Mouse (Mus musculus) G1E (cell line): Measurements from ENCODE around the gene Ptpn23.

Source experiments
- CTCF ChIP-seq: IDR thresholded peaks from 2 replicates; pipeline ENCODE4 v1.5.1; 2012; ENCODE audit warnings: low read depth, low read length, inconsistent platforms, mixed read lengths
- GATA1 ChIP-seq: IDR thresholded peaks from 2 replicates; pipeline ENCODE4 v1.6.1; 2012; ENCODE audit warnings: borderline replicate concordance, low read length, inconsistent platforms, mixed read lengths
- POLR2AphosphoS5 ChIP-seq: IDR thresholded peaks from 2 replicates; pipeline ENCODE4 v1.6.1; 2012; ENCODE audit warnings: low read depth, low read length, inconsistent platforms; ENCODE audit not compliant: insufficient replicate concordance

DNA sequence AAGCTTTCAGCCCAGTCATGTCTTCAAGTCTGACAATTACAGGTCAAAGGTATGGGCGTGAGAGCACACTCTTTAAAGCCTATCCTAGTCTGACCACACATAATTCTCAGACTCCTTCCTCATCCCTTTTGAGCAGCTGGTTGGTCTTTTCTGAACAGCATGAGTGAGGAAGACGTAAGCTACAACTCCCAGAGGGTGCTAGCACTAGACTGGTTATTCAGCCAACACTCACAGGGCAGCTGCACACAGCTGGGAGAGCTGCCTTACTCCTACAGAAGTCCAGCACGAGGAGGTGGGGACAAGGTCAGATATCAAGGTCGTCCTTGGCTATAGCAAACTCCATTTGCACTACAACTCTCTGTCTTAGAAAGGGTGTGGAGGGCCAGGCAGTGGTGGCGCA, 7.4 kb downstream of the Ptpn23 start:
- no peak for TF ChIP-seq CTCF
- TF ChIP-seq GATA1 = no peak
- no peak for TF ChIP-seq POLR2AphosphoS5
